Mouse (Mus musculus) small intestine, adult 2 months (tissue): ENCODE measurements around the gene Mex3a. TPM values are rescaled to one million over a fixed set of nuclear protein-coding genes. Genes with fewer than 3 reads are reported as not detected.

ENCODE experiments used
- H3K27ac ChIP-seq: fragments of 200-500 bp; 2 replicates; pipeline ENCODE4 v1.5.1; 2012; ENCODE audit warnings: low read depth, low read length, control low read depth, inconsistent platforms; ENCODE audit not compliant: insufficient read depth
- H3K27me3 ChIP-seq: fragments of 200-500 bp; 2 replicates; pipeline ENCODE4 v1.6.1; 2012; ENCODE audit warnings: mild to moderate bottlenecking, moderate library complexity, low read length, inconsistent platforms; ENCODE audit not compliant: control insufficient read depth, insufficient read depth
- H3K36me3 ChIP-seq: fragments of 200-500 bp; 2 replicates; pipeline ENCODE4 v1.6.1; 2012; ENCODE audit warnings: mild to moderate bottlenecking, low read length, control low read depth, inconsistent platforms; ENCODE audit not compliant: control insufficient read depth, insufficient read depth
- H3K4me1 ChIP-seq: fragments of 200-500 bp; 2 replicates; pipeline ENCODE4 v1.6.1; 2012; ENCODE audit warnings: low read length, inconsistent platforms, mixed read lengths; ENCODE audit not compliant: control insufficient read depth, insufficient read depth, insufficient read length
- H3K4me3 ChIP-seq: fragments of 200-500 bp; 2 replicates; pipeline ENCODE4 v1.5.1; 2012; ENCODE audit warnings: low read depth, mild to moderate bottlenecking, control low read depth, inconsistent platforms, low read length, moderate library complexity
- CTCF ChIP-seq: fragments of 200-500 bp; IDR thresholded peaks from 2 replicates; pipeline ENCODE4 v1.5.1; 2012; ENCODE audit warnings: low read depth, mild to moderate bottlenecking, control low read depth, inconsistent platforms, low read length, moderate library complexity, mixed read lengths; ENCODE audit not compliant: insufficient replicate concordance, insufficient read length; ENCODE audit errors: extremely low read depth
- POLR2A ChIP-seq: fragments of 200-500 bp; IDR thresholded peaks from 2 replicates; pipeline ENCODE4 v1.6.1; 2012; ENCODE audit warnings: low read depth, mild to moderate bottlenecking, control low read depth, inconsistent platforms, low read length, moderate library complexity
- WGBS: fragments of 180-500 bp; shearing (Covaris S2); methylation state at CpG from one replicate; pipeline ENCODE4 v1.1.7; 2018; 5-methylcytosine and 5-hydroxymethylcytosine counted together
- polyA plus RNA-seq: library from polyadenylated mRNA; depleted of rRNA; stranded (reverse); fragments of >200 nt; gene quantifications from 2 replicates; pipeline ENCODE4 v1.2.3, GENCODE M21; 2012

The Mex3a gene
- polyA plus RNA-seq, 1 experiment = 0.60 TPM

DNA sequence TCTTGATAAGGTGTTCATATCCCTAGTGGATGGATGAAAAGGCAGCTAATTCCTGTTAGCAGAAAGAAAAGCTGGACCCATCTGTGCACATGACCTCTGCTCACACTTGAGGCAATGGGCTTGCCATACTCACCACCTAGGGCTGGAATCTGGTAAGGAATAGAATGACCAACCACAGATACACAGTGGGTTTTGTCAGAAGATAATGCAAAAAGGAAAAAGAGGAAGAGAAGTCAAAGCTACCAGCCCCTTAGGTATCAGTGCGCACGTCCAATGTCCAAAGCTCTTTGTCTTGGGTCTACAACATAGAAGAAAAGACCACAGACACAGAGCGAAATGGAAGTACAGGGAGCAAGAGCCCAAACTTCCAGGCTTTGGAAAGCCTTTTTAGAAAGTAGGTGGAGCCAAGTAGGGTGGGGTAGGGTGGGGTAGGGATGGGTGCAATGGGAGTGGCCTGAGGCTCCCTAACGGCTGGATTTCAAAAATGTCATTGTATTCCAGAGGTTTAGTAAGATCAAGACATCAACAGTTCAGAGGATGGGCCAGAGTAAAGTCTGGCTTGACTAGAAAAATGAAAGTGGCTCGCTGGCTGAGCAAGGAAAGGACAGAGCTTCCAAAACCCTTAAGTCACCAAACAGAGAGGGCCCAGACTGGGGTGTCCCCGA lies 30.7 kb upstream of the Mex3a start:
- H3K27me3 ChIP-seq = no peaks in the 10 kb centered on the region
- 38% methylated on average over 6 of the region's 6 CpGs for WGBS
- H3K27ac ChIP-seq = peak overlapping the region; percentile 79; the same call in 1 of the 2 replicates
- peaks cover 33% of the 10 kb centered on the region for H3K4me1 ChIP-seq
- TF ChIP-seq CTCF (no peak), POLR2A (no peak)
- H3K36me3 ChIP-seq = peaks cover 6% of the 10 kb centered on the region; the same call in 1 of the 2 replicates
- peak overlapping the region; percentile 71 for H3K4me3 ChIP-seq

DNA sequence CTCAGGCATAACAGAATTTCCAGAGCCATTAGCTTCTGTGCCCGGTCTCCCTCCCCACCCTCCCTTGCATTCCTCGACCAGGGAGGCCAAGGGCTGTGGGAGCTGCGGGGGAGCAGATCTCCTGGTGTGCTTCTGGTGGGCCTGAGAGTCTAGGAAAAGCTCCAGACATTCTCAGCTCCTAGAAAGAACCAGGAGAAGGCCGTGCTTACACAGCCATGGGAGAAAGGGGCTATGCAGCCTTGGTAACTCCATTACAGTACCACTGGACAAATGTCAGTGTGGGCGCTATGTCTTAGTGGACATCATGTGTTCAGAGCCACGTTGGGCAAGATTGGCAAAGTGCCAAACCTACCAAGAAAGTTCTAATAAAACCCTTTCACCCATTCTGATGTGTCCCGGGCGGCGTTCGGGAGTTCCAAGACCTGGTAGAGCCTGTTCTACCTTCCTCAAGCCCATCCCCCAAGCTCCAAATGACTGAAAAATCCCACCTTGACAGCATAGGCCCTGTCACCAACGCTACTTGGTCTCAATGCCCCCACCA lies 30.1 kb upstream of the Mex3a start:
- TF ChIP-seq POLR2A (no peak), CTCF (no peak)
- no peaks in the 10 kb centered on the region for H3K27me3 ChIP-seq
- H3K36me3 ChIP-seq = peaks cover 6% of the 10 kb centered on the region; the same call in 1 of the 2 replicates
- peak overlapping the region; percentile 79 for H3K27ac ChIP-seq
- peak overlapping the region; percentile 71 for H3K4me3 ChIP-seq
- WGBS = 19% methylated on average over 11 of the region's 11 CpGs
- peaks cover 30% of the 10 kb centered on the region for H3K4me1 ChIP-seq

DNA sequence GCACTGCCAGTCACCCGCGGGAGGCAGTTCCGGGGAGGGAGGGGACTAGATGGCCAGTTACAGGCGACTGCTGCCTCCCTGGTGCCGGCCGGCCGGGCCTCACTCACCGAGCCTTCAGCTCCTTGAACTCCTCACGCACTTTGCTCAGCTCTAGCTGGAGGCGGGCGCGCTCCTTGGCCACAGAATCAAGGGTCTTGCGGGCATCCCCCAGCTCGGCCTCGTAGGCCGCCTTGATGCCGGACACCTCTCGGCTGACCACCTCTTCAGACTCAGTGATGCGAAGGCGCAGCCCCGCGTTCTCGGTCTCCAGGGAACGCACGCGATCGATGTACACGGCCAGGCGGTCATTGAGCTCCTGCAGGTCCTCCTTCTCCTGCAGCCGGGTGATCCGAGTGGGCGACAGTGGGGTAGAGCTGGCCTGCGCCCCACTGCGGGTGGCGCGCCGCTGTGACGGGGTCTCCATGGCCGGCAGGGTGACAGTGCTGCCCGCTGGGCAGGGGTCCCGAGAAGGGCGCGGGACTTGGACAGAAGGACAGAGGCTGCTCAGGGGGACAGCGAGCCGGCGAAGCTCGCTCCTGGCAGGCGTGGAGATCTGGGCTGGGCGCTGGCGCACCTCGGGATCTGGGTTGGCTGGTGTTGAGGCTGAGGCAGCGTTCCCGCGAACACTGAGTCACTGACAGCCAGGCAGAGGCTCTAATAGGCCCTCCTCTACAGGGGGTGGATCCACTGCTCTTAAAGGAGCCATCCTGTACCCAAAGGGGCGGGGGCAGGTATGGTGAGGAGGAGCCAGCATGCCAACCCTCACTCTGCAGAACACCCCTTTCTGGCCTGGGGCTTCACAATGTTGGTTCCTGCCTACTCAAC lies 29.3 kb upstream of the Mex3a start:
- under 1% methylated on average over 55 of the region's 55 CpGs for whole genome bisulfite sequencing
- TF ChIP-seq CTCF = no peak
- peak; percentile 97 for TF ChIP-seq POLR2A
- peaks cover 23% of the 10 kb centered on the region for H3K4me1 ChIP-seq
- peaks cover 6% of the 10 kb centered on the region; the same call in 1 of the 2 replicates for H3K36me3 ChIP-seq
- peak overlapping the region; percentile 79 for H3K27ac ChIP-seq
- no peaks in the 10 kb centered on the region for H3K27me3 ChIP-seq
- H3K4me3 ChIP-seq = peak overlapping the region; percentile 71

DNA sequence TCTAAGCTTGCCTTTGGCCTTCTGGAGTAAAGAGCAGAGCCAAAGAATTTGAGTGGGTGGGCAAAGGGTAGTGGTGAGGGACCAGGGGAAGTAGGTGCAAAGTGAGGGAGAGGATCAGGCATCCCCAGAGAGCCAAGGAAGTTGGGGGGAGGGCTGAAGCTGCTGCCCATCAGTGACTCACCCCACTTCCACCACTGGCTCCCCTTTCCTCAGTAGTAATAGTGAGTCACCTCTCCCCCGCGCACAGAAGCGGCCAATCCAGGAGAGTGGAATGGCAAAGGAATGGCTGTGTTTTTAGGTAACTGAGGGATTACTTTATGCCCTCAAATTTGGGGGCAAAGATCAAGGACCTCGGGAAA lies 28.7 kb upstream of the Mex3a start:
- peak overlapping the region; percentile 71; the same call in 1 of the 2 replicates for H3K4me3 ChIP-seq
- no peak for TF ChIP-seq POLR2A
- TF ChIP-seq CTCF = no peak
- H3K27me3 ChIP-seq = no peaks in the 10 kb centered on the region
- peak overlapping the region; percentile 21; the same call in 1 of the 2 replicates for H3K27ac ChIP-seq
- peaks cover 6% of the 10 kb centered on the region; the same call in 1 of the 2 replicates for H3K36me3 ChIP-seq
- peaks cover 18% of the 10 kb centered on the region for H3K4me1 ChIP-seq
- 18% methylated on average over 4 of the region's 4 CpGs for WGBS

DNA sequence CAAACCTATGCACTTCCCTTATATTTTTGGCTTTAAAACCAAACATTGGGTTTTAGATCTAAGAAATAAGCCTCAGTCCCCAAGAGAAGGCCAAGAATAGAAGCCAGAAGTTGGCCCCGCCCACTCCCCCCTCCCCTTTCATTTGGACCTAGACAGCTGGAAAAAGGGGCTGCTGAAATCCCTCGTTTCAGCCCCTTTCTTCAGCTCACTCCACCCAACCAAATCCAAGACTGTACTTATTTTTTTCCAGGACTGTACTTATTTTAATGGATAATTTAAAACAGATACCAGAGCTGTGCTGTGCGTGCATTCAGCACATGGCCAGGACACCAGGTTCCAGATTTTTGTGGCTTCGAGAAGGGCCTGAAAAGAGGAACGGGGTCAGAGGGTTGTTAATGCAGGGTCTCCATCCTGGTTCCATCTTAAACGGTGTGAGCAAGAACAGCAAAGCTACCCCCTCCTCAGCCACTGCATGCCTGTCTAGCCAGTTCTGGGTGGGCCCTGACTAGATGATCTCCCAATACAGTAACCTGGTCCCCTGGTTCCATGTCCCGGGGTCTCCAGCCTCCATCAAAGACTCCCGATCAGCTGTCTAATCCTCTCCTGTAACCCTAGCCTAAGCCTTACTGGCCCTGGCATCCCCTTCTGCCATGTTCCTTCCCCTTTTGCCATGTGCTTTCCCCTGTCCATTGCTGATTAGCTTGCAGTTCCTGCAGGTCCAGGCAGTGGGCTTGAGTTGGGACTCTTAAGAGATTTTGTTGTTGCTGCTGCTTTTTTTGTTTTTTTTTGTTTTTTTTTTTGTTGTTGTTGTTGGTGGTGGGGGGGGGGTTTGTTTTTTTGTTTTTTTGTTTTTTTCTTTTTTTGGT lies 28.1 kb upstream of the Mex3a start:
- TF ChIP-seq POLR2A (no peak), CTCF (no peak)
- Histone ChIP-seq H3K27ac (no peak overlapping the region), H3K27me3 (no peaks in the 10 kb centered on the region), H3K4me1 (peaks cover 18% of the 10 kb centered on the region), H3K4me3 (no peak overlapping the region), H3K36me3 (peaks cover 2% of the 10 kb centered on the region; the same call in 1 of the 2 replicates)
- WGBS = 73% methylated on average over 8 of the region's 8 CpGs

DNA sequence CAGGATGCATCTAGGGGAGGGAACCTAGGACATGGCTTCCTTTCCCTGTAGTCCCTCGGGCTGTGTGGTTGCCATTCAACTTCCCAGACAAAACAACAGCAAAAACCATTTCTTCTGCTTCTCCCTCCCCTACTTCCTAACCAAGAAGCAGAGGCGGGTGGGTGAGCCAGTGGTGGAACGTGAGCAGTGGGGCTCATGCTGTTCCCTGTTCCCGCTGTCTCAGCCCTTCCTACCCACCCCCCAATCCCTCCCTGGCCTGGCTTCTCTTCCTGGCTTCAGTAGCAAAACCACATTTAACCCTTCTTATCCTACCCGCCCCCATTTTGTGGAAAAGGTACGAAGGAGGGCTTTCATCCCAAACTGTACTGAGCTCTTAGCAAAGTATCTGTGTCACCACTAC lies 27.1 kb upstream of the Mex3a start:
- H3K27ac ChIP-seq = no peak overlapping the region
- H3K4me3 ChIP-seq = no peak overlapping the region
- H3K4me1 ChIP-seq = peaks cover 20% of the 10 kb centered on the region
- H3K36me3 ChIP-seq = no peaks in the 10 kb centered on the region
- 85% methylated on average over 6 of the region's 6 CpGs for WGBS
- no peaks in the 10 kb centered on the region for H3K27me3 ChIP-seq
- TF ChIP-seq POLR2A (no peak), CTCF (no peak)

DNA sequence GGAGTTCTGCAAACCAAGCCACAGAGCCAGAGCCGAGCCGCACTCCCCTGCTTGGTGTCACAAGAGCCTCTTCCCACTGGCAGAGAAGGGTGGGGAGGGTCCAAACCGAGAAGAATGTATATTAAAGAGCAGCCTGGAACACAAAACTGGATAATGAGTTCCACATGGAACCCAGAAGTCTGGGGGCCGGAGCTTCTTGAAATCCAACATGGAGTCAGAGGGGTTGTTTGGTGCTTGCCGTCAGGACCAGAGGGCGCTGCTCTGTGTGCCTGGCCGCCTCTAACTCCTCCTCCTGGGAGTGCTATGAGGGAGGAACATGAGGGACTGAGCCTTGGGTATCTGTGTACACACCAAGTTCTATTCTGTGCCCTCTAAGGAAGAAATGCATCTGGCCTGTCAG lies 26.4 kb upstream of the Mex3a start:
- TF ChIP-seq POLR2A (no peak), CTCF (no peak)
- 69% methylated on average over 7 of the region's 7 CpGs for WGBS
- no peak overlapping the region for H3K4me3 ChIP-seq
- peaks cover 20% of the 10 kb centered on the region for H3K4me1 ChIP-seq
- no peaks in the 10 kb centered on the region for H3K27me3 ChIP-seq
- H3K36me3 ChIP-seq = no peaks in the 10 kb centered on the region
- H3K27ac ChIP-seq = no peak overlapping the region
